26 mouse cellular contexts compared by ENCODE assay signal in genomic region chr16:95715026-95715425, GRCm38 (mm10). TPM values are rescaled to one million over a fixed set of nuclear protein-coding genes. Genes with fewer than 3 reads are reported as not detected.
A peak's percentile ranks its signal among the peaks of the same experiment; 100 is the strongest.
DNase-seq lines count a peak whose midpoint lies in the region; TF ChIP-seq lines count a peak whose summit lies in the region.
"Had no signal": no experiment of that assay in that cellular context is flagged by ENCODE, and none has a peak within 500 bp of the region (broad histone marks: within the 10 kb centered on the region; RNA-seq: fewer than 3 reads in every experiment).

No protein-coding gene starts in this region.

- H3K4me1 ChIP-seq in heart, adult 2 months (ENCODE audit: control insufficient read depth, insufficient read depth, low read length) = peaks cover 4% of the 10 kb centered on the region
- H3K4me1 ChIP-seq: embryonic facial prominence, embryonic 12.5 days; forebrain, embryonic 13.5 days; hindbrain, embryonic 12.5 days; liver, embryonic 15.5 days; neural tube, embryonic 12.5 days; stomach, embryonic 15.5 days had no signal

- peak in 1 of 2 experiments; percentile 62 for DNase-seq in heart, adult 2 months
- no peak for DNase-seq in heart, postnatal 25 days (ENCODE audit: low spot score)
- peak; percentile 44 for DNase-seq in lung, postnatal 25 days (ENCODE audit: low spot score)
- DNase-seq in lung, postnatal 10 days = no peak
- DNase-seq in heart, postnatal 14 days = peak; percentile 36 to 37
- no peak for DNase-seq in kidney, adult 8-10 months
- no peak for DNase-seq in left cerebral cortex, adult 9 months (ENCODE audit: low spot score in 2 of 2)
- DNase-seq: adrenal gland, postnatal 14 days; cerebellum, adult 2 months; cerebellum, postnatal 25 days; gastrocnemius, postnatal 14 days; kidney, adult 11 months; layer of hippocampus, adult 9-11 months; liver; midbrain, embryonic 14.5 days; retina, postnatal 1 day; right cerebral cortex, postnatal 25 days; thymus, adult 18-20 months had no signal

- H3K36me3 ChIP-seq in heart, adult 2 months (ENCODE audit: control insufficient read depth, insufficient read depth, low read length) = peaks cover 27% of the 10 kb centered on the region

- H3K27me3 ChIP-seq in heart, adult 2 months (ENCODE audit: control insufficient read depth, insufficient read depth, low read length) = no peaks in the 10 kb centered on the region
- H3K27me3 ChIP-seq: embryonic facial prominence, embryonic 12.5 days; forebrain, embryonic 13.5 days; heart, embryonic 15.5 days; hindbrain, embryonic 12.5 days; liver, embryonic 15.5 days; neural tube, embryonic 12.5 days; stomach, embryonic 15.5 days had no signal

- 53% methylated on average over 11 of the region's 11 CpGs for WGBS in heart, adult 2 months

- peak overlapping the region; percentile 45 for H3K27ac ChIP-seq in heart, adult 2 months
- H3K27ac ChIP-seq: embryonic facial prominence, embryonic 12.5 days; forebrain, embryonic 13.5 days; heart, embryonic 15.5 days; hindbrain, embryonic 12.5 days; kidney, postnatal 0 days; liver, embryonic 15.5 days; neural tube, embryonic 12.5 days; stomach, embryonic 15.5 days had no signal

- no peak overlapping the region for H3K4me3 ChIP-seq in heart, adult 2 months
- H3K4me3 ChIP-seq: embryonic facial prominence, embryonic 12.5 days; forebrain, embryonic 13.5 days; heart, embryonic 15.5 days; hindbrain, embryonic 12.5 days; liver, embryonic 15.5 days; neural tube, embryonic 12.5 days; stomach, embryonic 15.5 days had no signal

- no peak overlapping the region for H3K9ac ChIP-seq in heart, adult 2 months (ENCODE audit: low read depth, low read length)
- H3K9ac ChIP-seq: embryonic facial prominence, embryonic 12.5 days; forebrain, embryonic 13.5 days; heart, embryonic 15.5 days; hindbrain, embryonic 12.5 days; liver, embryonic 15.5 days; neural tube, embryonic 12.5 days; stomach, embryonic 15.5 days had no signal

- intact Hi-C loops in heart, adult 2 months (cut with DNase I) = no loop called here
- intact Hi-C loops in heart, postnatal 25 days (cut with DNase I) = loop anchor here (5.0 kb wide), 1 partner anchor 37 kb away; no protein-coding TSS in a partner anchor
- intact Hi-C loops in heart, postnatal 14 days (cut with DNase I) = no loop called here

- no peaks in the 10 kb centered on the region for H3K79me2 ChIP-seq in heart, adult 2 months (replicated peaks; ENCODE audit: control insufficient read depth, insufficient read depth, low read length)

- no peak for TF ChIP-seq CTCF in heart, adult 2 months (IDR thresholded peaks at IDR 0.05)

- TF ChIP-seq POLR2A in heart, adult 2 months (IDR thresholded peaks at IDR 0.05; ENCODE audit: insufficient read depth, low read depth, low read length) = no peak

- no peak for TF ChIP-seq EP300 in heart, adult 2 months (IDR thresholded peaks at IDR 0.05; ENCODE audit: insufficient read depth, low read depth, low read length)

RNA-seq across cellular contexts. Expression of gene Ets2, which starts 13.2 kb away (rescaled TPM):
- 10 to 100 TPM; 50.3 to 70.6 TPM for total RNA-seq in heart, adult 2 months (2021)
- polyA plus RNA-seq in heart, adult 2 months (2012; rRNA removed) = 47.2 and 60.5 TPM in 2 replicates
- 10 to 100 TPM; 84.1 to 91.6 TPM for total RNA-seq in heart, postnatal 25 days (2021)
- total RNA-seq in heart, postnatal 14 days (2021) = 100 to 1,000 TPM in 1 of 2 experiments, 10 to 100 TPM in 1; 100.0 to 103 TPM

Comparison
In these comparisons a context has a peak if more than half of its experiments do, and no peak if none do; other contexts are left out.
1. DNase-seq: peak in lung, postnatal 25 days (single experiment) and heart, postnatal 14 days (2 of 2); none in heart, postnatal 25 days (single experiment), lung, postnatal 10 days (single experiment), kidney, adult 8-10 months (0 of 2) and left cerebral cortex, adult 9 months (0 of 2).